Mouse (Mus musculus) bone marrow macrophage, adult 2 months (primary cell): ENCODE measurements at regions not wholly inside any gene's neighbourhood (a gene's known extent, or its start where the extent isn't known, plus 50 kb on each side); places are given as distances from the start of the nearest gene placed in this dataset.

Experiments used
- CTCF ChIP-seq: IDR thresholded peaks from 2 replicates; pipeline ENCODE4 v1.5.1; 2012; ENCODE audit warnings: low read depth, mild to moderate bottlenecking, low read length, moderate library complexity
- POLR2A ChIP-seq: IDR thresholded peaks from 2 replicates; pipeline ENCODE4 v1.6.1; 2012; ENCODE audit warnings: mild to moderate bottlenecking, low read depth, low read length, borderline replicate concordance

GRCm38 (mm10) chr5:142299621-142300020, 101.7 kb upstream of the Foxk1 start:
- TF ChIP-seq POLR2A (no peak), CTCF (no peak)
